Mouse (Mus musculus) heart, postnatal 36 days (tissue): ENCODE results near the gene Lamtor3. TPM values are rescaled to one million over a fixed set of nuclear protein-coding genes. Genes with fewer than 3 reads are reported as not detected.
A peak's percentile ranks its signal among the peaks of the same experiment; 100 is the strongest.
"Not testable (repeated sequence)": the region's sequence is repeated elsewhere in the genome, so short reads cannot be mapped to it uniquely, and the experiment has no call there.

Experiments used
- DNase-seq, 2 experiments: peaks; one replicate each; pipeline ENCODE4 v3.0.0; 2021 to 2022
- intact Hi-C: fragments of 180-260 bp; cut with DNase I; formaldehyde crosslinking; loops from one replicate; pipeline ENCODE4 v1.15.1; 2025
- total RNA-seq, 2 experiments: library from RNA; stranded (reverse); gene quantifications; 2 replicates each; pipeline ENCODE4 v1.2.3; 2021

The Lamtor3 gene
- total RNA-seq, 2 experiments from 2014 or later, result 91.1 to 93.8 TPM

DNA sequence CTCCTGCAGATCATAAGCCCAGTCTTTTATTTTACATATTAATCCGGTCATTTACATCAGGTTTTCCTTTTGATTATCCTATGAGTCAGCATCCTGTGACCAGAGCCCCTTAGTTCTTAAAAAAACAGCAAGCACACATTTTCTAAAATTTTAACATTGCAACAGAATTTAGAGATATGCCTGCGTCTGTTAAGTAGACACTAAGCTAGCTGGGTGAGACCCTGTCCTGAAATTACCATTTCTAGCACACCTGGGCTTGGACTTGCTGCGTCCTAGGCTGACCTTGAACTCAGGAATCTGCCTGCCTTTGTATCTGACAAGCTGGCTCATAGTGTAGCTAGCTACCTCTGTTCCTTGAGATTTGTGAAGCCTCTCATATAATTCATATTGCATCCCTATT, 11.6 kb downstream of the Lamtor3 start:
- intact Hi-C loops, result no loop called here
- DNase-seq, result no peak

DNA sequence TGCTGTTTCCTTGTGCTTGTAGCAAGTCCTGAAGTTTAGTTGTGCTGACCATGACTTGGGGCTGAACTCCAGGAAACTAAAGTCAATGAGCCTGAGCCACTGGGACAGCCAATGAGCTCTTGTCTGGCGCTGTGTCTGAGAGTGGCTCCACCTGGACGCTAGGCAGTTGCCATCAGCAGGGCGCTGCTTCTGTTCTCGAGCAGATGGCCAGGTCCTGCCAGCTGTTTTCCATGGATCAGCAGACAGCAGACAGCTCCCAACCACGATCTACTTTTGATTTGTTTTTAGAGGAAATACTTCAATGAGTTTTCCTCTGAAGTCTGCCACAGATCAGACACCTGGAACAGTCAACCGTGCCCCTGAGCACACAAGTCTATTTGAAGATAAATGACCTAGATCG, 14.4 kb downstream of the Lamtor3 start:
- intact Hi-C loops, result no loop called here
- DNase-seq, result no peak

DNA sequence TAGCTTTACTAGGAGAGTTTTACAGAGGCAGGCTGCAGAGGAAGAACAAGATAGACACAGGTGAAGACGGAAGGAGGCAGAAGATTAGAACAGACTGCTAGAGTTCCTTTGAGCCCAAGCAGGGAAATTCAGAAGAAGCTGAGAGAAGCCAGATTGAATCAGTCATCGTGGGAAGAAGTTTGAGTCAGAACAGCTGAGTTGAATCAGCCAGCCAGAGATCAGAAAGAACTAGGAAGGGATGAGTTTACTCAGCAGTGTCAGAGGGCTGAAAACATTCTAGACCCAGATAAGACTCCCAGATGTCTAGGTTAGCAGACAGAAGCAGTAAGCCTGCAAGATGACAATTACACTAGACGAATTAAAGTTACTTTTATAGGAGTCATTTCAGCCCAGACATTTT, 15.7 kb downstream of the Lamtor3 start:
- intact Hi-C loops, result no loop called here
- DNase-seq, result no peak

DNA sequence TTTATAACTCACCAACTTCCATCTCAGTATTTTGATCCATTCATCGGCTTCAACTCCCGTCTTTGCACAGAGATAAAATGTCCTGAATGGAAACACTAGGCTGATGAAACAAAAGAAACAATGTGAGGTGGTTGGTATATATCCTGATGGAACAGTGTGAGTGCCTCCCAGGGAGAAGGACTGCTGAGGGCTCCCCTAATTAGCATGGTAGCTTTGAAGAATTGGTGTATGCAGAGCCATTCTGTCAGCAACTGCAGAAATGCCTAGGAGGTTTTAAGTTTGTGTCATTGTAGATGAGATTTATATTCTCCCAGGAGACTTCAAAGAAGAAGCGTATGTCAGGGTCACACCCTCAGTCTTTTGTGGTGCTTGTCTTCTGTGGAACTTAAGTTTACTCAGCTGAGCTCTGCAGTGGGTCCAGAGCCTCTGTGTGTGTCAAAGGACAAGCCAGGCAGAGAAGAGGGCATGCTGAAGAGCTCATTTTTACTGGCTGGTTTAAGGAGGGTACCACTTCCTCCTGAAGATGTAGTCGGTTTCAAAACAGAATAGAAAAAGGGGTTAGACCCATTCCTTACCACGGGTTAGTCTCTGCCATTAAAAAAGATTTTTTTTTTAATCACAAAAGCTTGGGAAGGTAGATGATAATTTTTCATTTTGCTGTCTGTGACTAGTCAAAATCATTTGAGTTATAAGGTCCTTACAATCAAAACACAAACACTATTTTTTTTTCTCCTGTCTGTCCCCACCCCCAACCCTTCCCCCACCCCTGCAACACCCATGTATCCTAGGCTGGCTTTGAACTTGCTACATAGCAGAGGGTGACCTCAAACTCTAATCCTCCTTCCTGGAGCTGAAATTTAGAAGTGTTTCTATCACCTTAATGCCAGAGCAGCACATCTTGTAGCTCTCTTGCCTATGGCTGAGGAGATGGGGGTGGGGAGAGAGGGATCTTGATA, 17.5 kb downstream of the Lamtor3 start:
- intact Hi-C loops, result no loop called here
- no peak for DNase-seq

DNA sequence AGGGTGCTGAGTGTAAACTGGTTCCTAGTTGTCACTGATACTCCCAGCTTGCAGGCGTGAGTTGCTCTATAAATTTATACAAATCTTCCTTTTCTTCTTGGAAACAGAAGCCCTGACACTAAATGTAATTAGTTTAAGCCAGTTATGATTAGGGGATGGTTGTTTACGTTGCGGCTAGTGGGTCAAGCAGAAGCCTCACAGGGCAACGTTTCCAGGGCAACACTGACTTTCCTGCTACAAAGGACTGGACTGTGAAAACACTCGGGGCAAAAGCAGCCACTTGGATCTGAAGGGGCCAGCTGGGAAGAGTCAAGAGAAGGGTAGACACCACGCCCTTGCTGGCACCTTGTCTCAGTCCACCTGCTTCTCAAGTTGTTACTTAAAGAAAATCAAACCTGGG, 18.2 kb downstream of the Lamtor3 start:
- intact Hi-C loops, result no loop called here
- DNase-seq, result no peak

DNA sequence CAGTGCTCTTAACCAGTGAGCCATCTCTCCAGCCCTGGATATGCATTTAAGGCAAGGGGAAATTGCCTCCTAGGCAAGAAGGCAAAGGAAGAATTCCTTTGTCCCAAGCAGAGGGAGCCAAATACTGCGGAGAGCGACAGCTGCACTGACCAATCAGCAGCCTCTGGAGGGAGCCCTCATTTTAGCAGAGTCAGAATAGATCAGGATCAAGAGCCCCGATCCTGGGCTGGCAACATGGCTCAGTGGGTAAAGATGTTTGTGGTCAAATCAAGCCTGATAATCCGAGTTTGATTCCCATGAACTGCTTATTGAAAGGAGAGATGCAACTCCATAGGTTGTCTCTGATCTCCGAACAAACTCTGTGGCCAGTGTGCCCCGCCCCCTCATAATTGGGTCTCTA, 20.3 kb downstream of the Lamtor3 start:
- peak in 1 of 2 experiments; percentile 50 for DNase-seq
- intact Hi-C loops, result no loop called here

DNA sequence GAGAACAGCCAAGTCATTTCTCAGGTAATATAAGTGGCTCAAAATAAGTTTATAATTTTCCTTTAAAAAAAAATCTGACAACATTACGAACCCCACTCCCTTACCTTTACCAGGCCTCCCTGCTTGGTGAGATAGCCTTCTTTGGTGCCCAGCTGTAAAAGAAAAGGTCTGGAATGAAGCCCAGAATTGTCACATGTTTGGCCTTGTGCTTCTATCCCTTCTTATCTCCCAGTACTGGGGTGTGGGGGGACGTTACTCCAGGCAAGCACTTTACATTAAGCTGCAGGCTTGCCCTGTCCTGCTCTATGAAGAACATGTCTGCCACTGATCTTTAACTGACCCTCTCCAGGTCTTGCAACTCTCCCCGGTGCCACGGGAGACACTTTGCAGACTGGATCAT, 22.5 kb downstream of the Lamtor3 start:
- peak in 1 of 2 experiments; percentile 44 for DNase-seq

DNA sequence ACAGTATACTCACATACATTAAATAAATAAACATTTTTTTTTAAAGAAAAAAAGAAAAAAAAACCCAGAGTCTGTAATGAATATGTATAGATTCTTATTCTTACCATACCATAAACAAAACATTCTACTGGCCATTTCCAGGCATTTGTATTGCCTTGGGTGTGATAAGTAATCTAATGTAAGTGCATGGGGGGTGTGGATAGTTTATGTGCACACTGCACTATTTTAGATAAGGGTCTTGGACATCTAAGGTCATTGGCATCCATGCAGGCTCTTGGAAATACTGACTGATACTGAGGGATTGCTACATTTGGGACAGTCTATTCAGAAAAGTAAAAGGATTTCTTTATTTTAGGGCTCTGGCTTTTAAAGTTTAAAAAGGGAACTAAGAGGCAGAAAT, 23.2 kb downstream of the Lamtor3 start:
- no peak for DNase-seq
- intact Hi-C loops, result loop anchor here (5.0 kb wide), 1 partner anchor 46 kb away; no protein-coding TSS in a partner anchor

More for the DNA sequence above, 22.5 kb downstream of the Lamtor3 start:
- intact Hi-C loops, result loop anchor here (5.0 kb wide), 1 partner anchor 47 kb away; no protein-coding TSS in a partner anchor

DNA sequence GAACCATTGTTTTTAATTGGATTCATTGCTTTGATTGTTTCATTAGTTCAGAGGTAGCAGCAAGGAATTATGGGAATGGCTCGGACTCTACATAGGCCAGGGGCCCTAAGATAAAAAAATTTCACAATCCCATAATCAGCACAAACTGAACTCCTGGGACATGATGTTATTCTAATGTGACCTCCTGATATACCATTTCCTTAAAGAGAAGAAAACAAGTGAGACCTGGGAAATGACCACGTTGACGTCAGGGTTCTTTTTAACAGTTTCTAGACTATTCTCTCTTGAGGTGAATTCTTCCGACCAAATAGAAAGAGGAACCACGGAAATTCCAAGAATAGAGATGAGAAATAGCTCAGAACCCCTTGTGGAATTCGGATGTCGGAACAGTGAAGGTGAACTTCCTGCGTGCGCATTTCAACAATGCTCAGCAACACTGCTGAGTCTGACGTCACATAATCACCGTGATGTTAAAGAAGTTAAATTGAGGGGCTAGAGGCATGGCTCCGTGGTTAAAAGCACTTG, 23.9 kb downstream of the Lamtor3 start:
- no peak for DNase-seq

DNA sequence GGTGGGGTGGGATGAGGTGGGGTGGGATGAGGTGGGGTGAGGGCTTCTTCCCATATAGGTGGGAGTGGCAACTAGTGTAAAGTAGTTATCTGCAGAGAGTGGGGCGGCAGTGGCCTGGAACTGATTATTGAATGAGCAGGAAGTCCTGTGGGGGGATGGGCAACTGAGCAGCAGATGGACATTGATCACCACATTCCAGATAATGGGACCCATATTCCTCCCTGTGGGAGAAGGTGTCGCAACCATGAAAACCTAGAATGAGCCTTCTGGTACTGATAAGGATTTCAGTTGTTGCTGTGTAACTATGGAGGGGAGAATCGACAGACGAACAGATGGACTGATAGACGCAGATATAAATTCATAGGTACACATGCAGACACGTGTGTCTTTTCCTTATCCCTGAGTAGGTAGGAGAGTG, 25.4 kb downstream of the Lamtor3 start:
- no peak for DNase-seq
- intact Hi-C loops, result loop anchor here (5.0 kb wide), 1 partner anchor 44 kb away; no protein-coding TSS in a partner anchor

More for the DNA sequence above, 23.9 kb downstream of the Lamtor3 start:
- intact Hi-C loops, result loop anchor here (5.0 kb wide), 1 partner anchor 45 kb away; no protein-coding TSS in a partner anchor

DNA sequence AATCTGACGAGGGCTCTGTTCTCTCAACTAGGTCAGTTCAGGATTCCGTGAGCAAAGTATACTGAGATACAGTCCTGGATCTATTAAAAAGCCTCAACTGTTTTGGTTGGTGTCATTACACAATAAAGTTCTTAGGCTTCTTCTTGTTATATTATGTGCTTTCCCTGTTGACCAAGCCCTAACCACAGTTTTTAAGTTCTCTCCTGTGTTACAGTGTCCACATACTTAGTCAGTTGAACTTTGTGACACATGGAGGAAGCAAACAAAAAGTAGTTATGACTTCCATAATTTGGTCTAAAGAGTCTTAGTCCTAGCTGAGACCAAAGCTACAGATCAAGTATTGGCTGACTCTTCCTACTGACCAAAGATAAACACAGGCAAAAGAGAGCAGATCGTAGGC, 28.5 kb downstream of the Lamtor3 start:
- no peak for DNase-seq
- intact Hi-C loops, result no loop called here

DNA sequence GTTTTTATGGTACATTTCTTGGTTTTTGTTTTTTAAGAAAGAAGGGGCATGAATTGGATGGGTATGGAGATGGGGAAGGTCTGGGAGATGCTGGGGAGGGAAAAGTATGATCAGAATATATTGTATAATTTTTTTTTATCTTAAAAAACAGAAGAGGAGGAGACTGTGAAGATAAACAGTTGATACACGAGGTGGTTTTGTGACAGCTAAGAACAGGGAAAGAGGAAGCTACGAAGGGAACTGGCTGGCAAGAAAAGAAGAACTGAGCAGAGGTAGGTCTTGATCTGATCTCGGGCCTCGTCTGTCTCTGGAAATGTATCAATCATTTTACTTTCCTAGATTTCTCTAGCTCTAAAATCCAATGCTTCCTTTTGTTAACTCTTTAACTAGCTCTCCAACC, 29.2 kb downstream of the Lamtor3 start:
- DNase-seq, result no peak

DNA sequence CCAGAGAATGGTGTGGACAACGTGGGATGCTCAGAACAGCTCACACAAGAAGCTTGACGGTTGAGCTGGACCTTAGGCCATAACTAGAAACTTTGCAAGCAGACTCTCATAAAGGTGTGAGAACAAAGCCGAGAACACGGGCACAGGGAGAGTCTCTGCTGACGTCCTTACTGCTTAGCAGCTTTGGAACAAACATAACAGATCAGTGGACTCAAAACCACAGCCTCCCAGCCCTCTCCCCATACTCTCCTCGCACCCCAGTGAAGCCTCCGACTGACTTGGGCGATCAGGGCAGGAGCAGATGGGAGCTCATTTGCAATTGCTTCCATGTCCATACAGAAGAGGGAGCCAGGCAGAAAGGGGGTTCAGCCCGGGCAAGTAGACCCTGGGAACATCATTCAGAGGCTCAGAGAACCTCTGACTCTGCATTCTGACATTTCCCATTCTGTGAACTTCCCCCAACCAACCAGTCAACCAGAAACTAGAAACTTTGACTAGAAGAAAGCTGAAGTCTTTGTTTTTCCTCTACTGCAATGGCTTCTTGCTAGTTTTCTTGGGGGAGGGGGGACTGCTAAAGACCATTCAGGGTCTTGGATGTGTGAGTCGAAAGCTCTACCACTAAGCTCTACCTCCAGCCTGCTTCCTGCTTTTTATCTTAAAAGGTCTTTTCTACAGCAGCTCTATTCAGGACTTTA, 32.0 kb downstream of the Lamtor3 start:
- DNase-seq, result no peak
- intact Hi-C loops, result no loop called here

More for the DNA sequence above, 29.2 kb downstream of the Lamtor3 start:
- intact Hi-C loops, result no loop called here

DNA sequence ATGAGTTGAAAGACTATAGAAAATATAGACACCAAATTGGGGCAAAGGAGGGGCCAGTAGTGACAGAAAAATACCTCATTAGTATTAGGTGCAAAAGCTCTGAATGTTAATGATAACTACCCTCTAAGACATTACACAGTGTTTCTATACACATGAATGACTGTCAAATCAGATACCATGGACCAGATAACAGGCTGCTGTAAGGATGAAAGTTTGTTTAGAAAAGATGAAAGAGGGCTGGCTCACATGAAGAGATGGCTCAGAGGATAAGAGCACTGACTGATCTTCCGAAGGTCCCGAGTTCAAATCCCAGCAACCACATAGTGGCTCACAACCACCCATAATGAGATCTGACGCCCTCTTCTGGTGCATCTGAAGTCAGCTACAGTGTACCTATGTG, 33.0 kb downstream of the Lamtor3 start:
- intact Hi-C loops, DNase-seq: not testable (repeated sequence)

DNA sequence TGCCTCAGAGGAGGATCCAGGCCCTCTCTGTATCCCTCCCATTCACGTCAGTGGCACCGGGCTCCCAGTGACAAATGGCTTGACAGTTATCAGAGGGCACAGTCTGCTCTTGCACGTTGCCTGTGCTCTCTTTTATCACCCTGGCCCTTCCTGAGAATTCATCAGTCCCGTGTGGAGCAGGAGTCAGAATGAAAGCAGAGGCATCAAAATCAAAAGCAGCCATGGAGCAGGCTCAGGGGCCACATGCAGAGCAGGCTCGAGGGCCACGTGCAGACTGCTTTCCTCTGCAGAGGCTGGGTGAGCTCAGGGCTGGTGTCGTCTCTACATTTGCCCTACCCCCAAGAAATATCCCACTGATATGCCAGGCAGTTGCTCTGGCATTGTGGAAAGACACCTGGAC, 33.5 kb downstream of the Lamtor3 start:
- intact Hi-C loops, result no loop called here
- DNase-seq, result no peak

DNA sequence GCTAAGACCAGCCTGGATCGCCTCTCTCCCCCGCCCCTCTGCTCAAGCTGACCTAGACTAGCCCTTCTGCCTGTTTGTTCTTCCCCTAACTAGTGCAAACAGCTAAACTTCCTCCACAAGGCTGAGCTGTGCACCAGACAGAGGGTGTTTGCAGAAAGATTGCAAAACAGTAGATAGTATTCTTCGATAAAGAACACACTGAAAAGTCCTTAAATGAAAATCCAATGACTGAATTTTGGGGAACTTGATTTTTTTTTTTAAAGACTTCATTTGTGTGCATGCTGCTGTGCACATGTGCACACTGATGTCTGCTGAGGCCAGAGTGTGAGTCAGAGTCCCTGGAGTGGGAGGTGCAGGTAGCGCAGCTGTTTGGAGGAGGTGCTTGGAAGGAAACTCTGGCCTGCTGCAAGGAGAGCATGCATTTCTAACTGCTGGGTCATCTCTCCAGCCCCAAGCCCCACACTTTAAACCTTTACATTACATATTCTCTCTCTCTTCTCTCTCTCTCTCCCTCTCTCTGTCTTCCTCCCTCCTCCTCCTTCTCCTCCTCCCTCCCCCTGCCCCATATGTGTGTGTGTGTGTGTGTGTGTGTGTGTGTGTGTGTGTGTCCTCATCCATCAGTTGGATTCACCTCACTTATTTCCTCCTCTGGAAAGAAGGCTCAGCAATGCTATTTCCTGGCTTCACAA, 34.1 kb downstream of the Lamtor3 start:
- intact Hi-C loops, result no loop called here
- peak in 1 of 2 experiments; percentile 19 for DNase-seq

DNA sequence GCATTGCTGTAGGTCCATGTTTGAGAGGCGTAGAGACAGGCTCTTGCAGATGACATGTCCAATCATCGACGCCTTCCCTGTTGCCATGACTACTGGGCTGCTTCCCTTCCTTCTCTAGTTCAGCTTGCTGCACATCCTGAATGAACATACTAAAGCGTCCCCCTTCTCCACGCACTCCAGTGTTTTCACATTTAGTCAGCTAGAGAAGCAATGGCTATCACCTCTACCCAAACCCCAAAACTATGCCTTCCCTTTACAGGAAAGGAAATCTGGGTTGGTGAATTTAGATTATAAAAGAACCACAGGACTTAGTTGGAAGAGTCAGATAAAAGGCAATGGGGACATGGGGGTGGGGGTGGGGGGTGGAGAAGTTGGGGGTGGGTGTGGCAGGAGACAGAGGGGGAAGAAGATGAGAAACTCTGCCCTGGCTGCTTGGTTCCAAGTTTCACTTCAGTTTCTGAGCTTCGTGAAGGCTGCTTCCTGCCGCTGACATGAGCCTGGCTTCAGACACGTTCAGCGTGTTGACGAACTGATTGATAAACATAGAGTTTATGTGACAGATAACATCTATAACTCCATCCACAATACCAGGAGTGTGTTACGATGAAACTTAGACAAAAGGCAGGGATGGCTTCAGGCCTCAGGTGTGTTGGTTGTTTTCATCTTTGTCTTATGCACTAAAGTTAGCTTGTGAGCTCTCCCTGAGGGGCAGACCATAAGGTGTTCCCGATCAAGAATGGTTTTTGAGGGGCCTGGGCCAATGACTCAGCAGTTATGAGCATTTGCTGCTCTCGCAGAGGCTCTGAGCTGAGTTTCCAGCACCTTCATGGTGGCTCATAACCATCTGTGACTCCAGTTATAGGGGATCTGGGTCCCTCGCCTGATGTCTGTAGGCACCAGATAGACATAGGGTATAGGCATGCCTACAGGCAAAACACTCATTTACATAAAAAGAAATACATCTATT, 34.9 kb downstream of the Lamtor3 start:
- intact Hi-C loops, result no loop called here
- DNase-seq, result peak in 1 of 2 experiments; percentile 22

DNA sequence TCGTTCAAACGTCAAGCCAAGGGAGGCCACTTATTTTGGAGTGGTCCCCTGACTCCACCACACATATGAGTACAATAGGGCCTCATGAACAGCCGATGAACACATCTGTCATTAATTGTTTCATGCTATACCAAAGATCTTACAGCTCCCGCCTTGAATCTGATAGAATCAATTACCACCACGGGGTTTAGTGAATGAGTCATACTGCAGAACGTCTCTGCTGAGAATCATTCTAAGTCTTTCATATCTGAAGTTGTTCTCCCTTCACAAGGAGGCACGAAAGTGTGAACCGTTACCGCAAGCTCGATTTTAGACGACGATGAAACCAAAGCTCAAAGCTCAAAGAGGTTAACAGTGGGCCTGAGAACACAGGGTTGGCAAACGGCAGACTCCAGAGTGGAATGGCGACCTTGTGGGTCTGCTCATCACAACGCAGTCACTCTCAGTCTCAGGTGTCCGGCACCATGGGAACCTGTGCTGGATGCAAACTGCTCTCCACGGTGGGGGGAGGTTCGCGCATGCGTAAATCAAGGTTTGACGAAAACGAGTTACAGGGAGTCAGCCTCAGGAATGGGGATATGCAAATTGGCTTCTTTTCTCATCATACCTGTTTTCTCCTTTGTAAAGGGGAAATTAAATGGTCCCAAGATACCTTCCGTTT, 36.1 kb downstream of the Lamtor3 start:
- intact Hi-C loops, result no loop called here
- no peak for DNase-seq

DNA sequence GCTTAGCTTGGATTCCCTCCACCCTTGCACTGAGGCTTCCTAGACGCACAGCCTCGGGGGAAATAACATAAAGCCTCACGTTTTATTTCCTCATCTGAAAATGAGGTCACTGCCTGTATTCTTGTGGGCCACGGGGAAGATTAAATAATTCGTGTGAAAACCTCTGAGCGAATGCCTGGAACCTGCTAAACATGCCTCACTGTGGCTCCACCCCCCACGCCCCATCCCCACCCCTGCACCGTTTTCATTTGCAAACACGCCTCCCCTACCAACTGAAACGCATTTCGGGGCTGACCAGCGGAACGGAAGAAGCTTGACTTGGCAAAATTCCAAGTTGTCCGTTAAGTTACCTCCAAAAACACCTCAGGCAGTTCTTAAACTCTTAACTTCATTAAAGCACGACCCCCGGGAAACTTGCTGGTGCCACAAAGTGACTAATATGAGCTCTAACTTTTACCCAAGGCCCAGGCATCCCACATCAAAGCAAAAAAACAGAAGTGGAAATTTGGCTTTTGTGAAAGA, 37.3 kb downstream of the Lamtor3 start:
- intact Hi-C loops, result no loop called here
- no peak for DNase-seq
